Mouse (Mus musculus): ENCODE data around the gene Tmem255b.

Tmem255b gene

GRCm38 (mm10) chr8:13434889-13435288, at the start of gene Tmem255b:
Tmem255b (plus strand) TSS chr8:13435189.
- DNase-seq (ENCODE audit: low spot score in 2 of 2) = no peak

GRCm38 (mm10) chr8:13386366-13386765, 48.6 kb upstream of the Tmem255b start:
- no peak for DNase-seq (ENCODE audit: low spot score in 2 of 2)

GRCm38 (mm10) chr8:13387728-13388127, 47.3 kb upstream of the Tmem255b start:
- no peak for DNase-seq (ENCODE audit: low spot score in 2 of 2)

- no peak for DNase-seq (ENCODE audit: low spot score in 2 of 2)
These were observed 46.2 kb upstream of the Tmem255b start for GRCm38 (mm10) chr8:13388744-13389143.

GRCm38 (mm10) chr8:13393869-13394268, 41.1 kb upstream of the Tmem255b start:
- DNase-seq (ENCODE audit: low spot score in 2 of 2) = no peak

GRCm38 (mm10) chr8:13396725-13397124, 38.3 kb upstream of the Tmem255b start, which contains the start of gene Atp4b:
Atp4b (minus strand) TSS chr8:13396825.
- DNase-seq (ENCODE audit: low spot score in 2 of 2) = no peak

GRCm38 (mm10) chr8:13403517-13403916, 31.5 kb upstream of the Tmem255b start:
- DNase-seq (ENCODE audit: low spot score in 2 of 2) = no peak

- no peak for DNase-seq (ENCODE audit: low spot score in 2 of 2)
These were observed 30.3 kb upstream of the Tmem255b start, which contains the start of gene Grk1 for GRCm38 (mm10) chr8:13404666-13405131. Grk1 (plus strand) TSS chr8:13405081.

GRCm38 (mm10) chr8:13406011-13406410, 29.0 kb upstream of the Tmem255b start:
- DNase-seq (ENCODE audit: low spot score in 2 of 2) = no peak

- peak; percentile 17 to 51 for DNase-seq (ENCODE audit: low spot score in 2 of 2)
These were observed 23.4 kb upstream of the Tmem255b start for GRCm38 (mm10) chr8:13411597-13411996.

GRCm38 (mm10) chr8:13412891-13413558, 22.0 kb upstream of the Tmem255b start:
- peak in 1 of 2 experiments; percentile 31 for DNase-seq (ENCODE audit: low spot score in 2 of 2)

GRCm38 (mm10) chr8:13413823-13414390, 21.1 kb upstream of the Tmem255b start:
- DNase-seq (ENCODE audit: low spot score in 2 of 2) = no peak

GRCm38 (mm10) chr8:13415879-13416278, 19.1 kb upstream of the Tmem255b start:
- DNase-seq (ENCODE audit: low spot score in 2 of 2) = no peak

GRCm38 (mm10) chr8:13419111-13419639, 15.8 kb upstream of the Tmem255b start:
- no peak for DNase-seq (ENCODE audit: low spot score in 2 of 2)

- no peak for DNase-seq (ENCODE audit: low spot score in 2 of 2)
These were observed 14.0 kb upstream of the Tmem255b start for GRCm38 (mm10) chr8:13420970-13421369.

GRCm38 (mm10) chr8:13427351-13427750, 7.6 kb upstream of the Tmem255b start:
- no peak for DNase-seq (ENCODE audit: low spot score in 2 of 2)

GRCm38 (mm10) chr8:13428156-13428555, 6.8 kb upstream of the Tmem255b start:
- DNase-seq (ENCODE audit: low spot score in 2 of 2) = no peak

GRCm38 (mm10) chr8:13430412-13430811, 4.6 kb upstream of the Tmem255b start:
- DNase-seq (ENCODE audit: low spot score in 2 of 2) = no peak

GRCm38 (mm10) chr8:13430866-13431265, 4.1 kb upstream of the Tmem255b start:
- DNase-seq (ENCODE audit: low spot score in 2 of 2) = no peak

GRCm38 (mm10) chr8:13433130-13433529, 1.9 kb upstream of the Tmem255b start:
- DNase-seq (ENCODE audit: low spot score in 2 of 2) = no peak

- DNase-seq (ENCODE audit: low spot score in 2 of 2) = no peak
These were observed 1.1 kb downstream of the Tmem255b start for GRCm38 (mm10) chr8:13436052-13436451.

GRCm38 (mm10) chr8:13437531-13437930, 2.5 kb downstream of the Tmem255b start:
- no peak for DNase-seq (ENCODE audit: low spot score in 2 of 2)

- DNase-seq (ENCODE audit: low spot score in 2 of 2) = no peak
These were observed 7.2 kb downstream of the Tmem255b start for GRCm38 (mm10) chr8:13442152-13442551.
